Mouse (Mus musculus) liver, embryonic 15.5 days (tissue): Measurements from ENCODE around the gene Axin1. TPM values are rescaled to one million over a fixed set of nuclear protein-coding genes. Genes with fewer than 3 reads are reported as not detected.
"Not testable (repeated sequence)": the region's sequence is repeated elsewhere in the genome, so short reads cannot be mapped to it uniquely, and the experiment has no call there.

Experiments used
- ATAC-seq: fragments of 200-750 bp; cut with Nextera tagmentation; 2 replicates; pipeline ENCODE4 v1.8.0; 2017; ENCODE audit warnings: moderate number of reproducible peaks, mild to moderate bottlenecking, moderate library complexity; ENCODE audit not compliant: insufficient read depth
- H3K27ac ChIP-seq: fragments of 300-500 bp; sonication (generic); replicated peaks from 2 replicates; pipeline ENCODE4 v1.5.1; 2015; ENCODE audit warnings: mild to moderate bottlenecking, inconsistent platforms
- H3K27me3 ChIP-seq: fragments of 300-500 bp; sonication (generic); 2 replicates; pipeline ENCODE4 v1.6.1; 2015; ENCODE audit warnings: mild to moderate bottlenecking, inconsistent platforms
- H3K36me3 ChIP-seq: fragments of 300-500 bp; sonication (generic); replicated peaks from 2 replicates; pipeline ENCODE4 v1.6.1; 2015; ENCODE audit warnings: moderate library complexity, mild to moderate bottlenecking, inconsistent platforms
- H3K4me1 ChIP-seq: fragments of 300-500 bp; sonication (generic); replicated peaks from 2 replicates; pipeline ENCODE4 v1.6.1; 2015; ENCODE audit warnings: inconsistent platforms
- H3K4me2 ChIP-seq: fragments of 300-500 bp; sonication (generic); 2 replicates; pipeline ENCODE4 v1.6.1; 2015; ENCODE audit warnings: moderate library complexity, mild to moderate bottlenecking, inconsistent platforms
- H3K4me3 ChIP-seq: fragments of 300-500 bp; sonication (generic); replicated peaks from 2 replicates; pipeline ENCODE4 v1.5.1; 2015; ENCODE audit warnings: mild to moderate bottlenecking, inconsistent platforms
- H3K9ac ChIP-seq: fragments of 300-500 bp; sonication (generic); 2 replicates; pipeline ENCODE4 v1.6.1; 2015; ENCODE audit warnings: moderate library complexity, mild to moderate bottlenecking, inconsistent platforms
- H3K9me3 ChIP-seq: fragments of 300-500 bp; sonication (generic); replicated peaks from 2 replicates; pipeline ENCODE4 v1.6.1; 2016; ENCODE audit warnings: inconsistent platforms
- WGBS: fragments of 180-500 bp; shearing (Covaris S2); methylation state at CpG from one replicate; pipeline ENCODE4 v1.1.7; 2015; ENCODE audit warnings: mixed read lengths; ENCODE audit not compliant: insufficient replicate concordance; 5-methylcytosine and 5-hydroxymethylcytosine counted together
- polyA plus RNA-seq: library from polyadenylated mRNA; unstranded; fragments of >200 nt; fragmentation: Nextera tagmentation; extraction: Ambion mirVana; gene quantifications from 2 replicates; pipeline ENCODE4 v1.2.1, GENCODE M21; 2015

The Axin1 gene
- polyA plus RNA-seq, result 7.1 and 9.1 TPM in 2 replicates

GRCm38 (mm10) chr17:26138239-26138836, at the start of gene Axin1:
TSS of gene Axin1 (plus strand) at chr17:26138688.
- Histone ChIP-seq H3K4me2 (peak within 1 kb of the TSS; percentile 94), H3K36me3 (peaks cover 12% of the 10 kb centered on the region), H3K27ac (peak within 1 kb of the TSS; percentile 89), H3K9me3 (no peaks in the 10 kb centered on the region), H3K4me3 (peak within 1 kb of the TSS; percentile 97), H3K4me1 (peaks cover 40% of the 10 kb centered on the region), H3K27me3 (no peaks in the 10 kb centered on the region), H3K9ac (peak within 1 kb of the TSS; percentile 92)
- under 1% methylated on average over 42 of the region's 42 CpGs for WGBS
- peak; percentile 92 for ATAC-seq

GRCm38 (mm10) chr17:26089905-26090632, 48.4 kb upstream of the Axin1 start, which contains the start of gene Decr2:
TSS of gene Decr2 (minus strand) at chr17:26090337.
- WGBS, result 3% methylated on average over 32 of the region's 32 CpGs
- Histone ChIP-seq H3K4me3 (peak within 1 kb of the TSS; percentile 60), H3K4me2 (peak within 1 kb of the TSS; percentile 77), H3K36me3 (no peaks in the 10 kb centered on the region; the same call in 1 of the 2 replicates), H3K27ac (peak within 1 kb of the TSS; percentile 54), H3K9me3 (no peaks in the 10 kb centered on the region), H3K9ac (peak within 1 kb of the TSS; percentile 53; the same call in 1 of the 2 replicates), H3K4me1 (peaks cover 31% of the 10 kb centered on the region), H3K27me3 (no peaks in the 10 kb centered on the region)
- ATAC-seq, result peak; percentile 88

DNA sequence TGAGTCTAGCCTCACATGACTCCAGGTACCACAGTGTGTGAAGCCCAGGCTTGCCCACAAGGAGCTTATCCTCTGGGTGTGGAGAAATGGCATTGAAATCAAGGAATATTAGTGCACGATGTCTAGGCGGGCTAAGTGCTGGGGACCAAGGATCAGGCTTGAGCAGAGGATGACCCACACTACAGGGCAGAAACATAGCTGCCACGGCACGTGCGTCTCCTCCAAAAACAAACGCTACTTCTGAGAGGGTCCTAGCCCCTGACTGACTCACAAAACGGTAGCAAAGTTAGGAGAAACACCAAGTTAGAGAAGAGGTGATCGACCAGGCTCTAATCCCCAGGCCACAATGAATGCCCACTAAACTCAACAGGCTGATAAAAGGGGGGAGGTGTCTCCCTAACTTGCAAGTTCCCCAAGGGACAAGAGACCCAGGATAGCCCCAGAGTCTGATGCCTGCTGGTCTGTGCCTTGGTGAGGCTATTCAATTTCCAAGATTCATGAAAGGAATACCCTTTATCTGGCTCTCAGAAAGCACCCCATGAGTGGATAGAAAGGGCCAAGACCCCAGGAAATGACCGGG, 43.9 kb upstream of the Axin1 start:
- Histone ChIP-seq H3K27me3 (no peaks in the 10 kb centered on the region), H3K4me1 (peaks cover 35% of the 10 kb centered on the region), H3K27ac (no peak overlapping the region; the same call in 1 of the 2 replicates), H3K4me3 (peak overlapping the region; percentile 61), H3K9ac (peak overlapping the region; percentile 56), H3K9me3 (no peaks in the 10 kb centered on the region), H3K4me2 (peak overlapping the region; percentile 84), H3K36me3 (no peaks in the 10 kb centered on the region)
- no peak for ATAC-seq
- WGBS, result 23% methylated on average over 9 of the region's 9 CpGs

GRCm38 (mm10) chr17:26095121-26095740, 43.3 kb upstream of the Axin1 start, which contains the start of gene Nme4:
TSS of gene Nme4 (minus strand) at chr17:26095602.
- Histone ChIP-seq H3K4me1 (peaks cover 30% of the 10 kb centered on the region), H3K4me3 (peak within 1 kb of the TSS; percentile 61), H3K4me2 (peak within 1 kb of the TSS; percentile 84), H3K36me3 (no peaks in the 10 kb centered on the region), H3K27ac (no peak within 1 kb of the TSS; the same call in 1 of the 2 replicates), H3K9ac (peak within 1 kb of the TSS; percentile 56), H3K27me3 (no peaks in the 10 kb centered on the region), H3K9me3 (no peaks in the 10 kb centered on the region)
- peak; percentile 86 for ATAC-seq
- WGBS, result 2% methylated on average over 47 of the region's 47 CpGs

DNA sequence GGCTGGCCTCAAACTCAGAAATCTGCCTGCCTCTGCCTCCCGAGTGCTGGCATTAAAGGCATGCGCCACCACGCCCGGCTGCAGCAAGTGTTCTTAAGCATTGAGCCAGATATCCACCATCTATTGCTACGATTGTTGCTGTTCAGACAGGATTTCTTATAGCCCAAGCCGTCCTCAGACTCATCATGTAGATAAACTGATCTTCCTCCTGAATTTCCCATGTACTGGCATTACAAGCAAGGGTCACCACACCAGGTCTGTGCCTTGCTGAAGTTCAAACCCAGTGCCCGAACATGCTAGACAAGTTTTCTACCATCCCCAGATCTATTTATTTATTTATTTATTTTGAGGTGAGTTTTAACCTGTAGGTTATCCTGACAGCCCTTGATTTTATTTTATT, 40.0 kb upstream of the Axin1 start:
- H3K4me3 ChIP-seq, result no peak overlapping the region
- H3K9me3 ChIP-seq, result no peaks in the 10 kb centered on the region
- no peak overlapping the region for H3K9ac ChIP-seq
- no peak overlapping the region for H3K4me2 ChIP-seq
- no peak for ATAC-seq
- H3K27me3 ChIP-seq, result no peaks in the 10 kb centered on the region
- H3K4me1 ChIP-seq, result peaks cover 31% of the 10 kb centered on the region
- H3K27ac ChIP-seq, result no peak overlapping the region
- no peaks in the 10 kb centered on the region for H3K36me3 ChIP-seq
- WGBS, result 63% methylated on average over 7 of the region's 7 CpGs

- not testable (repeated sequence) for H3K27me3 ChIP-seq, H3K9me3 ChIP-seq, H3K36me3 ChIP-seq, H3K4me3 ChIP-seq, H3K9ac ChIP-seq, H3K27ac ChIP-seq, ATAC-seq, H3K4me2 ChIP-seq
- H3K4me1 ChIP-seq, result peaks cover 22% of the 10 kb centered on the region
- WGBS, result 42% methylated on average over 3 of the region's 3 CpGs
Measured at GRCm38 (mm10) chr17:26099316-26099715, 39.2 kb upstream of the Axin1 start.

GRCm38 (mm10) chr17:26100166-26100565, 38.3 kb upstream of the Axin1 start:
- 40% methylated on average over 2 of the region's 2 CpGs for WGBS
- H3K4me2 ChIP-seq, result no peak overlapping the region
- H3K4me3 ChIP-seq, result no peak overlapping the region
- no peak for ATAC-seq
- H3K4me1 ChIP-seq, result peaks cover 13% of the 10 kb centered on the region
- H3K36me3 ChIP-seq, result no peaks in the 10 kb centered on the region
- H3K9ac ChIP-seq, result no peak overlapping the region
- H3K27ac ChIP-seq, result no peak overlapping the region
- H3K9me3 ChIP-seq, result no peaks in the 10 kb centered on the region
- no peaks in the 10 kb centered on the region for H3K27me3 ChIP-seq

DNA sequence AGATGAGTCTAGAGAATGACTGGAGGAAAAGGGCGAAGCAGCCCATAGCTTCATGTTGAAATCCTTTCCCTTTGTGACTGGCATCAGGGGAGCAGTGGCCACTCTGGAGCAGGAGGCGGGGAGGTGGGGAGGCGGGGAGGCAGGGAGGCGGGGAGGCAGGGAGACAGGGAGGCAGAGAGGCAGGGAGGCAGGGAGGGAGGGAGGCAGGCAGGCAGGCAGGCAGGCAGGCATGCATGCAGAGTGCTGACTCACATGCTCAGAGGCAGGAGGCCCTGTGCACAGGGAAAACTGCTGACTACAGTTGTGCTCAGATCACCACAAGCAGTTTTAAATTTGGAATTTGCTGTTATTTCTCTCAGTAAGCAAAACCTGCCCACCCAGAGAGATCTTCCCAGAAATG, 37.0 kb upstream of the Axin1 start:
- 53% methylated on average over 4 of the region's 4 CpGs for WGBS
- H3K4me2 ChIP-seq, result no peak overlapping the region
- H3K36me3 ChIP-seq, result no peaks in the 10 kb centered on the region
- H3K27me3 ChIP-seq, result peaks cover 7% of the 10 kb centered on the region; the same call in 1 of the 2 replicates
- no peak overlapping the region for H3K9ac ChIP-seq
- no peak overlapping the region for H3K4me3 ChIP-seq
- ATAC-seq, result no peak; the same call in 1 of the 2 replicates
- no peaks in the 10 kb centered on the region for H3K9me3 ChIP-seq
- H3K27ac ChIP-seq, result no peak overlapping the region
- peaks cover 3% of the 10 kb centered on the region; the same call in 1 of the 2 replicates for H3K4me1 ChIP-seq

- Histone ChIP-seq H3K4me2 (no peak overlapping the region), H3K9ac (no peak overlapping the region), H3K27me3 (peaks cover 21% of the 10 kb centered on the region), H3K27ac (no peak overlapping the region), H3K9me3 (no peaks in the 10 kb centered on the region), H3K36me3 (no peaks in the 10 kb centered on the region), H3K4me3 (no peak overlapping the region), H3K4me1 (peaks cover 6% of the 10 kb centered on the region; the same call in 1 of the 2 replicates)
- WGBS, result 29% methylated on average over 4 of the region's 4 CpGs
- ATAC-seq, result no peak
Measured at GRCm38 (mm10) chr17:26105619-26106018, 32.9 kb upstream of the Axin1 start.

GRCm38 (mm10) chr17:26110156-26110555, 28.3 kb upstream of the Axin1 start:
- Histone ChIP-seq H3K4me2 (no peak overlapping the region), H3K9me3 (no peaks in the 10 kb centered on the region), H3K36me3 (no peaks in the 10 kb centered on the region), H3K4me1 (peaks cover 24% of the 10 kb centered on the region), H3K27me3 (peaks cover 67% of the 10 kb centered on the region), H3K27ac (no peak overlapping the region; the same call in 1 of the 2 replicates), H3K4me3 (no peak overlapping the region), H3K9ac (no peak overlapping the region)
- 20% methylated on average over 4 of the region's 4 CpGs for WGBS
- no peak for ATAC-seq

- no peak for ATAC-seq
- Histone ChIP-seq H3K27me3 (peaks cover 72% of the 10 kb centered on the region), H3K36me3 (no peaks in the 10 kb centered on the region), H3K27ac (no peak overlapping the region), H3K4me1 (peaks cover 33% of the 10 kb centered on the region), H3K9me3 (no peaks in the 10 kb centered on the region), H3K9ac (no peak overlapping the region), H3K4me3 (no peak overlapping the region), H3K4me2 (no peak overlapping the region)
- WGBS, result 24% methylated on average over 4 of the region's 4 CpGs
Measured at GRCm38 (mm10) chr17:26111024-26111423, 27.5 kb upstream of the Axin1 start.
